Mouse (Mus musculus) E14TG2a.4 (cell line): ENCODE data around the gene P3h4.

ENCODE experiments used
- CTCF ChIP-seq: conservative IDR thresholded peaks from 2 replicates; pipeline ENCODE4 v1.5.1; 2014; ENCODE audit warnings: low read length
- POU5F1 ChIP-seq: IDR thresholded peaks from 2 replicates; pipeline ENCODE4 v1.6.1; 2014; ENCODE audit warnings: low read length, borderline replicate concordance

DNA sequence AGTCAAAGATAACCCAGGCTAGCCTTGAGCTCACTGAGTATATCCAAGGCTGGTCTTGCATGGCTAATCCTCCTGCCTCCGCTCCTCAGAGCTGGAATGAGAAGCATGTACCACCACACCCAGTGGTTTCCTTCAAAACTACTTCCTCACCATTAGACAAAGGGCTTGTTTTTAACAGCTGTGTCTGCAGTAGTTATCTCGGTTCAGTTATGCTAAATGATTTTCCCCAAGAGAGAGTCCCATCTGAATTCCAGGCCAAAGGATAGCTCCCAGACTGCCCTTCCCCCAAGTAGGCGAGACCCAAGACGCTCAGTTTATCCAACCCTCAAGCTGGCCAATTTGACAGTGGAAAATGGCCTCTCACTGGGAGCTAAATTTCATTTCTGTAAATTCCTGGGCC, 38.6 kb downstream of the P3h4 start:
- no peak for TF ChIP-seq CTCF
- no peak for TF ChIP-seq POU5F1
